Mouse (Mus musculus) cerebellum, postnatal 36 days (tissue): ENCODE measurements around the gene Ppp1r1b.
A peak's percentile ranks its signal among the peaks of the same experiment; 100 is the strongest.
"Not testable (repeated sequence)": the region's sequence is repeated elsewhere in the genome, so short reads cannot be mapped to it uniquely, and the experiment has no call there.

Experiments
- DNase-seq, 2 experiments: peaks; one replicate each; pipeline ENCODE4 v3.0.0; 2021 to 2022; ENCODE audit warnings: mixed read lengths in 2 of 2

The Ppp1r1b gene

GRCm38 (mm10) chr11:98373244-98373643 is 25.0 kb downstream of the Ppp1r1b start:
- no peak for DNase-seq

- no peak for DNase-seq
Observed at GRCm38 (mm10) chr11:98374266-98374665, 26.1 kb downstream of the Ppp1r1b start.

- DNase-seq: no peak
Observed at GRCm38 (mm10) chr11:98376756-98377155, 28.6 kb downstream of the Ppp1r1b start.

GRCm38 (mm10) chr11:98377787-98378186 is 29.6 kb downstream of the Ppp1r1b start:
- DNase-seq: no peak

GRCm38 (mm10) chr11:98379379-98379778 is 31.2 kb downstream of the Ppp1r1b start:
- no peak for DNase-seq

GRCm38 (mm10) chr11:98380106-98380505 is 31.9 kb downstream of the Ppp1r1b start:
- DNase-seq: peak; percentile 69 to 71

- no peak for DNase-seq
Observed at GRCm38 (mm10) chr11:98381651-98382050, 33.4 kb downstream of the Ppp1r1b start.

GRCm38 (mm10) chr11:98382405-98382804 is 34.2 kb downstream of the Ppp1r1b start:
- DNase-seq: not testable (repeated sequence)

GRCm38 (mm10) chr11:98383261-98384030 is 35.2 kb downstream of the Ppp1r1b start, which contains the start of gene Tcap:
Tcap (plus strand) TSS chr11:98383811.
- peak; percentile 49 to 56 for DNase-seq

- no peak for DNase-seq
Observed at GRCm38 (mm10) chr11:98384216-98384615, 36.0 kb downstream of the Ppp1r1b start.

GRCm38 (mm10) chr11:98384721-98385637 is 36.8 kb downstream of the Ppp1r1b start:
- DNase-seq: no peak

GRCm38 (mm10) chr11:98385638-98386585 is 37.7 kb downstream of the Ppp1r1b start, which contains the start of gene Pnmt:
Pnmt (plus strand) TSS chr11:98386450.
- DNase-seq: no peak

GRCm38 (mm10) chr11:98386596-98386995 is 38.4 kb downstream of the Ppp1r1b start:
- DNase-seq: no peak

- DNase-seq: no peak
Observed at GRCm38 (mm10) chr11:98387056-98387577, 38.9 kb downstream of the Ppp1r1b start.

GRCm38 (mm10) chr11:98388282-98388681 is 40.1 kb downstream of the Ppp1r1b start:
- DNase-seq: no peak

- peak; percentile 60 to 66 for DNase-seq
Observed at GRCm38 (mm10) chr11:98389221-98389780, 41.1 kb downstream of the Ppp1r1b start.

- DNase-seq: no peak
Observed at GRCm38 (mm10) chr11:98390141-98390540, 41.9 kb downstream of the Ppp1r1b start.

GRCm38 (mm10) chr11:98392034-98392433 is 43.8 kb downstream of the Ppp1r1b start:
- DNase-seq: no peak

GRCm38 (mm10) chr11:98392645-98393044 is 44.4 kb downstream of the Ppp1r1b start:
- no peak for DNase-seq

- DNase-seq: no peak
Observed at GRCm38 (mm10) chr11:98393317-98393716, 45.1 kb downstream of the Ppp1r1b start.

GRCm38 (mm10) chr11:98394301-98394700 is 46.1 kb downstream of the Ppp1r1b start:
- no peak for DNase-seq

- no peak for DNase-seq
Observed at GRCm38 (mm10) chr11:98395041-98395440, 46.8 kb downstream of the Ppp1r1b start.
